Mouse (Mus musculus) urinary bladder, adult 18-20 months (tissue): ENCODE results near the gene Tmem233.

ENCODE experiments used
- DNase-seq, 2 experiments: peaks; one replicate each; pipeline ENCODE4 v3.0.0; 2022; ENCODE audit warnings: low spot score in 2 of 2, mixed read lengths in 2 of 2

Tmem233 gene

GRCm38 (mm10) chr5:116083081-116083480 is at the start of gene Tmem233:
TSS of gene Tmem233 (minus strand) at chr5:116083244.
- no peak for DNase-seq

DNA sequence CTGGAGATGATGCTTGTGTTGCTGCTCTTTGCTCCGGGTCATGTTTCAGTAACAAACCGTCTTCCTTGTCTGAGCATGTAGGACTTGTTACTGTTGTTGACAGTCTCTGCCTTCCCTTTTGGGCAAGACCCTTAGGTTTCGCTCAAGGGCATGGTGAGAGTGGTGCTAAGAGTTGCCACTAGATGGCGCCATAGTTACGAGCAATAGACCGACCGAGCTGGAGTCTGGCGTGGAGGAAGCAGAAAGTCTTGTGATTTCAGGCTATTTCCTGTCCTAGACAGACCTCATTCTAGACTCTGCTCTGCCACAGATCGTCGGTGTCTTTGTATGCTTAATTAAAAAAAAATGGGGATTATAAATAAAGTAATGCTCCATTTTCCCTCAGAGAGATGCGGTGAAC is 40.3 kb upstream of the Tmem233 start:
- DNase-seq = peak; percentile 47 to 54

GRCm38 (mm10) chr5:116116567-116116966 is 33.5 kb upstream of the Tmem233 start:
- DNase-seq = no peak

DNA sequence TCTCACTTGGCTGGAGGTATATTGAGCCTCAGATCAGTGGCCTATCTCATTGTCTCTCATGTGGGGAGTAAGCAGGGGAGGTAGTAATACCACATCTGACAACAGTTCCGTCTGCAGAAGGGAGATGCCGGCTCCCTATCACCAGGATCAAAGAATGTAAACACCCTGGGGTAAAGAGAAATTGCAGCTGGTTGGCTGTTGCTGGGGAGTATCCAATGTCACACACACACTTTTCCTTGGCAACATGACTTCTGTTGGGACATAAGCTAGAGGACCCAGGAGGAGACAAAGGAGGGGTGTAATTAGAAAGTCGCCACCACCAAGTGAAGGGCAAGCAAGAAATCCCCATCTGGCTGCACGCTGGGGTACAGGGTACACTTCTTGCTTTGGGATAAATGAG is 33.1 kb upstream of the Tmem233 start:
- DNase-seq = no peak

DNA sequence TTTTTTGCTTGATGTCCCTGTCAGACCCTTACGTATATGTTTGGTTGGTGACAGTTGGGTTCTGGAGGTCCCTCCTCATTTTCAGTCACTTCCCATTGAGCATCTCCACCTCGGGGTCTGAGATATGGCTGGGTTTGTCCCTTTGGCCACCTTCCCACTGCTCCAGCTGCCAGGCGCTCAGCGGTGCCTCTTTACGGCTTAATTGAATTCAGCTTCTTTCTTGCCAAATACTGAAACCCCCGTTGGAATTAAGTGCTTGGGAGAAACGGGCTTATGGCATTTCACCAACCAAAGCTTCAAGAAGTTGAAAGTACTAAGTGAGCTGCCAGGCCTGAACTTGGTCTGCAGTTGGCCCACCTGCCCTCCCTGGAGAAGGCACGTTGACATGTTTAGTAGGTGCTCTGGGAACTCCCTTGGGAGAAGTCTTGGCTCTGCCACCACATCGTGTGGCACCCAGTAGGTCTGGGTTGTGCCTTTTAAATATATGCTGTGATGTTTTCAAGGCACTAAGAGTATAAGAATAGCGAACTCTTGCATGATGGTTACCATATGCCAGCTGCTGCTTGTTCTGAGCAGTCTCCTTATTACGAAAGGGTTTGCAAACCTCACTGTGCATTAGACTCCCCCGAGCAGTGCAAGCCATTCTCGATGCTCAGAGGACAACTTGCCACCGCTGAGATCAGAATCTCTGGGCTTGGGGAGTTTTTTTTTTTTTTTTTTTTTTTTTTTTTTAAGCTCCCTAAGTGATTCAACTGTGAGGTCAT is 32.2 kb upstream of the Tmem233 start:
- no peak for DNase-seq

DNA sequence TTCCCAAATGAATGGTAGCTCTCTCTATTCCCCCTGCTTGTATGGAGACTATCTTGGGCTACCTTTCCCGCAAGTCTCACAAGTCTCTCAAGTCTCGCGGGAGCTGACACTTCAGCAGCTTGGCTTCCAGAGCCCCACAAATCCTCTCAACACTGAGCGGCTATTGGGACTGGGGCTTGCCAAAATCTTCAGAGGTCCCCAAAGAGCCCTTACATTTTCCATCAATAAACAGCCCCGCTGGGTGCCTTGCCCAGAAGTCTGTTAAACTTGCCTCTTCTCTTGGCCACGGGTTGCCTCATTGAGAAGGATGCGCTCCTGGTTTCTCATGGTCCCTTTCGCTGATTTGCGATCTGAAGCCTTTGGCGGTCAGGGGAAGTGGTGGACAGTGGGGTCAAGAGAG is 25.6 kb upstream of the Tmem233 start:
- no peak for DNase-seq

- no peak for DNase-seq
These were observed 1.2 kb upstream of the Tmem233 start for GRCm38 (mm10) chr5:116084231-116084630.

DNA sequence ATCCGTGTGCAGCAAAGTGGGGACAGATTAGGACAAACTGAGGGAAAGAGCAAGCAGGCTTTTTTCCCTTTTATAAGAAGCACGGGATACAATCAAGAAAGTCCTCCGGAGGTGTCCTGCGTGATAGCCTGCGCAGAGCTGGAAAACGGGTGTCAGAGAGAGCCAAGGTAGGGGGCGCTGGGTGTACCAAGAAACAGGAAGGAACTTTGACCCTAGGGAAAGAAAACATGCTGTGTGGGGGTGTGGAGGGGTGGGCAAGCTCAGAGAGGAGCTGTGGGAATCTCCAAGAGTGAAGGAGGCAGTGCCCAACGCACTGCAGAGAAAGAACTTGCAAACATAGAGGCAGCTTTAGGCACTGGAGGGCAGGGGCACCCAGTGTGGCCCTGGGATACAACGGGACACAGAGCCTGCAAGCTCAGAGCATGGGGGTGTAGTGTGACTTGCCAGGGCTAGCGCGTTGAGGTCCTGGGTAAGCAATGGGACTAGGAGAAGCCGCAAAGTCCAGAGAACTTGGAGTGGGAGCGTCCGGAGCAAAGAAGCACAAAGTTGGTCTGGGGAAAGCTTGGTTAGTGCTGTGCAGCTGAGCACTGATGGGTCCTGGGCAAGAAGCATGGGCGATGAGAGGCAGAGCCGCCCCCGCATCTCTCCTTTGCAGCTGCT is 673 bp downstream of the Tmem233 start:
- no peak for DNase-seq

DNA sequence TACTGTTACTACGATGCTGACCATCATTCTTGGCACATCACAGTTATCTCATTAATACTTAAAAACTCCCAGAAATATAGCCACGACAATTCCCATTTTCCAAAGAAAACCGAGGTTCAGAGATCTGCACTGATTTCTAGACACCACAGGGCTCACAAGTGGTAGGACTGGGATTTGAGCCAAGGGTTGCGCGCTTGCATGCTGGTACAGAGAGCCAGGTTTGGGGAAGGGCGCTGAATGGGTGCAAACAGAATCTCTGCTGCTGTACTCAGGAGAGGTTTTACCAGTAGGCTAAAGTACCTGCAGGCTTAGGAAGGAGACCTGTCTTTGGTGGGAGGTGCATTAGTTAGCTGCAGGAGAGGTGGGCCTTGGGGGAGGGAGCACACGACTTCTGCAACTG is 1.4 kb downstream of the Tmem233 start:
- no peak for DNase-seq

GRCm38 (mm10) chr5:116080736-116081135 is 2.3 kb downstream of the Tmem233 start:
- no peak for DNase-seq

DNA sequence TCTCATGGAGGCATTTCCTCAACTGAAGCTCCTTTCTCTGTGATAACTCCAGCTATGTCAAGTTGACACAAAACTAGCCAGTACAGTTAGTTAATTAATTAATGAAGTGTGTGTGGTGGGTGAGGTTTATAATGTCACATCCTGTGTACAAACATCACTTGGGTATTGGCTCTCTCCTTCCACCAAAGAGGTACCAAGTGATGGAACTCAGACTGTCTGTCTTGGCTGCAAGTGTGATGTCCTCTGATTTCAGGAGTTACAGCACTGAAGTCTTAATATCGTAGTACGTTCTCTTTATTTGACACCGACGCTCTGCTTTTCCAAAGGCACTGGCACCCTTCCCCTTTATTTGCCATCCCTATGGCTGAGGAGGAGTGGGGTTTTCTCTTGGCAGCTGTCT is 13.4 kb downstream of the Tmem233 start:
- DNase-seq = no peak

- no peak for DNase-seq
These were observed 30.2 kb downstream of the Tmem233 start for GRCm38 (mm10) chr5:116052826-116053225.

- no peak for DNase-seq
These were observed 30.9 kb downstream of the Tmem233 start for GRCm38 (mm10) chr5:116052171-116052570.

DNA sequence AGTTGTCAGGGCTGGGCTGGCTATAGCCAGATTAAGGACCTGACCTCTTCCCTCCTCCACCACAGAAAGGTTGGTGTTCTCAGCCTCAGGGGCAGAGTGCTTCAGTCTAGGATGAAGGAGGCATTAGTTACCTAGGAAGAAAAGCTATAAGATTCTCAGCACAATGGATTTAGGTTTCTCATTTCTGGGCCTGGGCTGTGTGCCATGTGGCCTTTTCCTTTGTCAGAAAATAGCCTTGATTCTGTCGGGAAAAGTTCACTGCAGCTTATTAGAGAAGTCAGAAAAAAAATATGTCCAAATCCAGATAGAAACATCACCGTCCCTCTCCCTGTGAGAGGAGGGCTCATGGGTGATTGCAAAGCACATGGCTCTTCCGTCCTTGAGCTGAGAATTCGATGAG is 33.2 kb downstream of the Tmem233 start:
- no peak for DNase-seq

- DNase-seq = no peak
These were observed 34.7 kb downstream of the Tmem233 start for GRCm38 (mm10) chr5:116048321-116048720.

- no peak for DNase-seq
These were observed 36.8 kb downstream of the Tmem233 start for GRCm38 (mm10) chr5:116046246-116046645.

- DNase-seq = no peak
These were observed 37.5 kb downstream of the Tmem233 start for GRCm38 (mm10) chr5:116045581-116045980.

- no peak for DNase-seq
These were observed 40.8 kb downstream of the Tmem233 start for GRCm38 (mm10) chr5:116042241-116042640.

DNA sequence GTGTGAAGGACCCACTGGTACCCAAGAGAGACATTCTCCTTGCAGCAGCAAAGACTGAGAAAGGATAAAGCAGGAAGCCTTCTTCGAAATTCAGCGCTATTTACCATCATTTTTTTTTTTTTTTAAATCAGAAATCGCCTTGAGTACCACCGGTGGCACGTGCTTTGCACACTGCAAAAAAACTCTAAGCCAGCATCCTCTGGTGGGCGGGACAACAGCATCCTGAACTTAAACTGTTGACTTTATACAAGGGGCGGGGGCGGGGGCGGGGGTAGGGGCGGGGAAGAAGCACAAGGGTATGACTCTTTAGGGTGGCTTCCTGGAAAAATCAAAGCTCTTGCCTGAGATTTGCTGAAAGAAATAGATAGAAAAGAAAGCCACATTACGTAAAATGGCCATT is 43.3 kb downstream of the Tmem233 start:
- DNase-seq = no peak

GRCm38 (mm10) chr5:116037731-116038130 is 45.3 kb downstream of the Tmem233 start:
- no peak for DNase-seq

DNA sequence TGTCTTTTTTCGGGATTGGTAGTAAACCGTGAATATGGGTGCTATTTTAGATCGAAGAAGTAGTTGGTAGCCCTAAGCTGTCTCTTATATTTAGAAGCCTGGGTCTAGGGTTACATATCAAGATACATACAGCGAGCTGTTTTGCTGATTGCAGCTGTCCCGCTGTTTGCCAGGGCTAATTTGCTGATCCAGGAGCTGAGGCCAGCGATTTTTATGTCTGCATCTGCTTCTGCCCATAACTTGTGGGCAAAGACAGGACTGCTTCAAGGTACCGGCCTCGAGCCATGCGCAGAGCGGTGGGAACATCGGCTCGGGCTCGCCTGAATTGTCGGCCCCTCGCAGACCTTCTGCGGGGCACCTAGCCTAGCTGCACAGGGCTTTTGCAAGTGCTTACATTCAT is 46.6 kb downstream of the Tmem233 start:
- no peak for DNase-seq

DNA sequence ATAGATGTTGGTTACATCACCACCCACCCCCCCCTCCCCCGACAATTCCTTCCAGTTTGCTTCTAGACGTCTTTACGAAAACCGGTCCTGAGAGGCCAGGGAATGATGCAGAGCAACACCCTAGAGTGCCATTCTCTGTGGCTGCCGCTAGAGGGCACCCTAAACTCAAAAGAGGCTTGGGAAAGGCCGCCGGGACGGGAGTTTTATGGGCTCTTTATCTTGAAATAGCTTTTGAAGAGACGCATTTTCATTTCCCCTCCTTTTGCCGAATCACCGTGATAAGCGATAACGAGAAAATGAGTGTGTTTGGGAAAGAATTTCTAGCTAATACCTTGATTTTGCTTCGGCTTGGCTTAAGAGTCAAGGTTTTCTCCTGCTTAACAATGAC is 51.9 kb downstream of the Tmem233 start:
- DNase-seq = peak in 1 of 2 experiments; percentile 39

DNA sequence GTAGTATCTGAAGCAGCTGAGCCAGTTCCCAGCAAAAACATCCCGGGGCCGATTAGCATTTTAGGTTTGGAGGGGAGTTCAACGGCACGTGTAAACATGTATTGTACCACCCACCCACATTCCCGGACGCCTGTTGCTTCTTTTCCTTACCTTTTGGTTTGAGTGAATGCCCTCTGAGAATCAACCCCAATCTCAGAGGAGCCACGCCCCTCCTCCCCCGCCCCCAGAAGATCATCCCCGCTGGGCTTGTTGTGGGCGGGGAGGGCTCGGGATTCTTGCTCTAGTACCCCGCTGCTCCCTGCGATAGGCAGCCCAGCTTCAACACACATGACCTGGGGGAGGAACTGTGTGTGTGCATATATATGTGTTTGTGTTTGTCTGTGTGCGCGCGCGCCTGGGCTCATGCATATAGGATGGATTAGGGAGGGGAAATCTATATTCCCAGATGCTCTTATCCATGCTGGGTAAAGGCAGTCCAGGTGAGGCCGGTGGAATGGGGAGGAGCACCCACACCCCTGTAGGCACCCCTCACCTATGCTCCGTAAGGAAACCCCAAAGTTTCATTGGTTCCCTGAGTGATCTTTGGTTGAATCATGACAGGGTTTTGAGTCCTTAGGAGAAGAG is 52.4 kb downstream of the Tmem233 start:
- DNase-seq = no peak
